In the genomic region with DNA sequence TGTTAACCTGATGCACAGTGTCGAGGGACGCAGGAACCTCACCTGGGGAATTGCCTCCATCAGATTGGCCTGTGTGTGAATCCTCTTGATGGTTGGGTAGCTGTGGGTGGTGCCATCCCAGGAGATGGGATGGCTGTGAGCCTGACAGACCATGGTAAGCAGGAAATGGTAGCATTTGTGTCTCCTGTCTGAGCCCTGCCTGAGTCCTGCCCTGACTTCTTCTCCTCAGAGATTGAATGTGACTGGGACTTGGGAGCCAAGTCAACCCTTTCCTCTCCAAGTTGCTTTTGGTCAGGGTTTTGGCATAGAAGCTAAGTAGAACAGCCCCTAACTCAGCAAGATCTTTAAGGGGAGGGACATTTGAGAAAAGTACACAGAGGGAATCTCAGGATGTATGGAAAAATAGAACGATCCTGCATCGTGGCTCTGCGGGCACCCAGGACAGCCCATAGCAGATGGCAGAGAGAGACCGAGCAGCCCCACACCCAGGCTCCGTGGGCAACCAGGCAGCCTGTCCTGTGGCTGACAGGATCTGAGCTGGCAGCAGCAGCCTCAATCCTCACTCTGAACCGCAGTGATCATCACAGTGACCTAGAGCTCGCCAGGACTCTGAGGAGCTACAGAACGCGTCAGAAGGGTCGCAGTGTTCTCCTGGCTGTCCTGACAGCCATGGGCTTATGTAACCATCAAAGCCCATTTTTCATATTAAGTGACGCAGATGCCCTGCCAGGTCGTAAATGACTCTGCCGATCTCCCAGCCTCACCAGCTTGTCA, we compare ENCODE assay signal across 32 mouse cellular contexts. TPM values are rescaled to one million over a fixed set of nuclear protein-coding genes. Genes with fewer than 3 reads are reported as not detected.
DNase-seq lines count a peak whose midpoint lies in the region; ATAC-seq lines count a peak whose summit lies in the region.
"Had no signal": no experiment of that assay in that cellular context is flagged by ENCODE, and none has a peak within 500 bp of the region (broad histone marks: within the 10 kb centered on the region; RNA-seq: fewer than 3 reads in every experiment).

No protein-coding gene starts in this region.

- H3K36me3 ChIP-seq in hindbrain, embryonic 13.5 days, result no peaks in the 10 kb centered on the region
- H3K36me3 ChIP-seq in hindbrain, embryonic 16.5 days (ENCODE audit: control insufficient read depth, insufficient read depth, low read length), result no peaks in the 10 kb centered on the region
- no peaks in the 10 kb centered on the region for H3K36me3 ChIP-seq in midbrain, embryonic 13.5 days
- no peaks in the 10 kb centered on the region for H3K36me3 ChIP-seq in midbrain, embryonic 14.5 days (ENCODE audit: control insufficient read depth, insufficient read depth, low read length)
- H3K36me3 ChIP-seq: embryonic facial prominence, embryonic 12.5 days; forebrain, embryonic 10.5 days; forebrain, embryonic 15.5 days; limb, embryonic 12.5 days; liver, embryonic 15.5 days; neural tube, embryonic 15.5 days; stomach, embryonic 15.5 days had no signal

- no peaks in the 10 kb centered on the region for H3K9me3 ChIP-seq in hindbrain, embryonic 13.5 days
- H3K9me3 ChIP-seq in hindbrain, embryonic 16.5 days (ENCODE audit: control insufficient read depth, low read length), result no peaks in the 10 kb centered on the region
- H3K9me3 ChIP-seq in midbrain, embryonic 13.5 days, result no peaks in the 10 kb centered on the region
- H3K9me3 ChIP-seq in midbrain, embryonic 14.5 days (ENCODE audit: control insufficient read depth, low read length), result no peaks in the 10 kb centered on the region
- H3K9me3 ChIP-seq: embryonic facial prominence, embryonic 12.5 days; forebrain, embryonic 10.5 days; forebrain, embryonic 15.5 days; limb, embryonic 12.5 days; liver, embryonic 15.5 days; neural tube, embryonic 15.5 days; stomach, embryonic 15.5 days had no signal

- H3K27me3 ChIP-seq in hindbrain, embryonic 13.5 days, result no peaks in the 10 kb centered on the region
- no peaks in the 10 kb centered on the region for H3K27me3 ChIP-seq in hindbrain, embryonic 16.5 days (replicated peaks; ENCODE audit: control insufficient read depth, insufficient read depth, low read length)
- H3K27me3 ChIP-seq in midbrain, embryonic 13.5 days, result no peaks in the 10 kb centered on the region
- H3K27me3 ChIP-seq in midbrain, embryonic 14.5 days (ENCODE audit: control insufficient read depth, insufficient read depth, low read length), result no peaks in the 10 kb centered on the region
- H3K27me3 ChIP-seq: CH12.LX; embryonic facial prominence, embryonic 12.5 days; forebrain, embryonic 15.5 days; limb, embryonic 12.5 days; liver, embryonic 15.5 days; neural tube, embryonic 15.5 days; stomach, embryonic 15.5 days had no signal

- DNase-seq in adrenal gland, adult (ENCODE audit: inconsistent age in 2 of 2, low spot score in 1 of 2), result peak; percentile 38 to 79
- DNase-seq in adrenal gland, postnatal 4 days (ENCODE audit: low spot score in 2 of 2), result no peak
- peak; percentile 14 to 16 for DNase-seq in cerebellum, postnatal 36 days
- no peak for DNase-seq in cerebellum, adult 9-11 months
- no peak for DNase-seq in midbrain, embryonic 14.5 days
- DNase-seq: adrenal gland, adult 8-10 months; gastrocnemius, postnatal 10 days; kidney, adult 2 months; kidney, postnatal 4 days; lung, postnatal 14 days; retina, postnatal 1 day; right cerebral cortex, postnatal 14 days had no signal

- no peak overlapping the region for H3K4me2 ChIP-seq in hindbrain, embryonic 13.5 days
- H3K4me2 ChIP-seq in hindbrain, embryonic 16.5 days (ENCODE audit: low read length), result no peak overlapping the region
- H3K4me2 ChIP-seq in midbrain, embryonic 13.5 days (replicated peaks), result no peak overlapping the region
- H3K4me2 ChIP-seq in midbrain, embryonic 14.5 days (ENCODE audit: low read length), result no peak overlapping the region
- H3K4me2 ChIP-seq: embryonic facial prominence, embryonic 12.5 days; forebrain, embryonic 15.5 days; heart, embryonic 11.5 days; hindbrain, embryonic 14.5 days; limb, embryonic 12.5 days; liver, embryonic 15.5 days; lung, embryonic 14.5 days; neural tube, embryonic 15.5 days; stomach, embryonic 15.5 days had no signal

- WGBS in hindbrain, embryonic 13.5 days, result 76% methylated on average over 15 of the region's 15 CpGs
- 67% methylated on average over 15 of the region's 15 CpGs for WGBS in hindbrain, embryonic 16.5 days
- 87% methylated on average over 15 of the region's 15 CpGs for whole genome bisulfite sequencing in midbrain, embryonic 13.5 days
- 84% methylated on average over 15 of the region's 15 CpGs for WGBS in midbrain, embryonic 14.5 days

- H3K9ac ChIP-seq in hindbrain, embryonic 13.5 days, result peak overlapping the region; percentile 56
- no peak overlapping the region for H3K9ac ChIP-seq in hindbrain, embryonic 16.5 days (ENCODE audit: low read depth, low read length)
- 0 out of 2 replicates have a peak overlapping the region, but pooled peaks have one; percentile 28 for H3K9ac ChIP-seq in midbrain, embryonic 13.5 days (replicated peaks)
- no peak overlapping the region for H3K9ac ChIP-seq in midbrain, embryonic 14.5 days (replicated peaks; ENCODE audit: low read length)
- H3K9ac ChIP-seq: embryonic facial prominence, embryonic 12.5 days; forebrain, embryonic 15.5 days; hindbrain, embryonic 14.5 days; limb, embryonic 12.5 days; liver, embryonic 15.5 days; lung, embryonic 14.5 days; neural tube, embryonic 15.5 days; stomach, embryonic 15.5 days had no signal

- no peak for ATAC-seq in hindbrain, embryonic 13.5 days (ENCODE audit: low FRiP score)
- no peak for ATAC-seq in hindbrain, embryonic 16.5 days
- no peak for ATAC-seq in midbrain, embryonic 13.5 days
- ATAC-seq in midbrain, embryonic 14.5 days (ENCODE audit: low FRiP score, low TSS enrichment), result no peak
- ATAC-seq: activated CD4-positive, CD25-positive, alpha-beta regulatory T cell, adult 4 months had no signal

- peaks cover 15% of the 10 kb centered on the region for H3K4me1 ChIP-seq in hindbrain, embryonic 13.5 days (replicated peaks)
- peaks cover 2% of the 10 kb centered on the region; the same call in 1 of the 2 replicates for H3K4me1 ChIP-seq in hindbrain, embryonic 16.5 days (ENCODE audit: control insufficient read depth, insufficient read depth, low read depth, low read length)
- H3K4me1 ChIP-seq in midbrain, embryonic 13.5 days (replicated peaks), result peaks cover 6% of the 10 kb centered on the region; the same call in 1 of the 2 replicates
- H3K4me1 ChIP-seq in midbrain, embryonic 14.5 days (ENCODE audit: control insufficient read depth, insufficient read depth, low read length), result peaks cover 5% of the 10 kb centered on the region; the same call in 1 of the 2 replicates
- H3K4me1 ChIP-seq: embryonic facial prominence, embryonic 12.5 days; limb, embryonic 12.5 days; liver, embryonic 15.5 days; neural tube, embryonic 15.5 days; stomach, embryonic 15.5 days had no signal

- no peak overlapping the region for H3K4me3 ChIP-seq in hindbrain, embryonic 13.5 days
- no peak overlapping the region for H3K4me3 ChIP-seq in hindbrain, embryonic 16.5 days (ENCODE audit: low read length)
- H3K4me3 ChIP-seq in midbrain, embryonic 13.5 days (replicated peaks), result no peak overlapping the region
- no peak overlapping the region for H3K4me3 ChIP-seq in midbrain, embryonic 14.5 days (replicated peaks; ENCODE audit: low read depth, low read length)
- H3K4me3 ChIP-seq: embryonic facial prominence, embryonic 12.5 days; forebrain, embryonic 10.5 days; forebrain, embryonic 15.5 days; limb, embryonic 12.5 days; liver, embryonic 15.5 days; neural tube, embryonic 15.5 days; stomach, embryonic 15.5 days had no signal

- H3K27ac ChIP-seq in hindbrain, embryonic 13.5 days, result no peak overlapping the region
- H3K27ac ChIP-seq in hindbrain, embryonic 16.5 days (ENCODE audit: low read depth, low read length), result no peak overlapping the region
- no peak overlapping the region for H3K27ac ChIP-seq in midbrain, embryonic 13.5 days
- H3K27ac ChIP-seq in midbrain, embryonic 14.5 days (replicated peaks; ENCODE audit: low read depth, low read length), result no peak overlapping the region
- H3K27ac ChIP-seq: embryonic facial prominence, embryonic 12.5 days; forebrain, embryonic 10.5 days; kidney, postnatal 0 days; limb, embryonic 12.5 days; liver, embryonic 15.5 days; neural tube, embryonic 15.5 days; stomach, embryonic 15.5 days had no signal

RNA-seq across cellular contexts. Expression of gene Gal, which starts 13.9 kb away (rescaled TPM):
- total RNA-seq in adrenal gland, postnatal 4 days (2021), result 10 to 100 TPM in 1 of 2 experiments, 1 to 10 TPM in 1; 9.1 to 12.4 TPM
- polyA plus RNA-seq in hindbrain, embryonic 13.5 days (2015; fragmentation: Nextera tagmentation; extraction: Ambion mirVana), result 23.3 and 33.2 TPM in 2 replicates
- 24.3 and 25.3 TPM in 2 replicates for polyA plus RNA-seq in hindbrain, embryonic 16.5 days (2015; fragmentation: Nextera tagmentation; extraction: Ambion mirVana)
- polyA plus RNA-seq in midbrain, embryonic 13.5 days (2015; fragmentation: Nextera tagmentation; extraction: Ambion mirVana), result 4.0 and 4.7 TPM in 2 replicates
- 4.6 and 7.5 TPM in 2 replicates for polyA plus RNA-seq in midbrain, embryonic 14.5 days (2014; fragmentation: Nextera tagmentation; extraction: Ambion mirVana)
- total RNA-seq: CH12.LX; heart, adult 18-20 months; heart, postnatal 36 days had no signal
- polyA plus RNA-seq: C2C12; liver, adult 2 months had no signal

RNA-seq across cellular contexts. Expression of gene Tesmin, which starts 39.6 kb away (rescaled TPM):
- total RNA-seq in adrenal gland, postnatal 4 days (2021), result 1 to 10 TPM; 1.7 to 2.4 TPM
- 0.28 and 0.42 TPM in 2 replicates for polyA plus RNA-seq in hindbrain, embryonic 13.5 days (2015; fragmentation: Nextera tagmentation; extraction: Ambion mirVana)
- polyA plus RNA-seq in hindbrain, embryonic 16.5 days (2015; fragmentation: Nextera tagmentation; extraction: Ambion mirVana), result 0.36 and 0.44 TPM in 2 replicates
- polyA plus RNA-seq in midbrain, embryonic 13.5 days (2015; fragmentation: Nextera tagmentation; extraction: Ambion mirVana), result 0.35 and 0.37 TPM in 2 replicates
- polyA plus RNA-seq in midbrain, embryonic 14.5 days (2014; fragmentation: Nextera tagmentation; extraction: Ambion mirVana), result 0.37 and 0.53 TPM in 2 replicates
- polyA plus RNA-seq: activated CD4-positive, CD25-positive, alpha-beta regulatory T cell, adult 4 months had no signal

Comparison
In these comparisons a context has a peak if more than half of its experiments do, and no peak if none do; other contexts are left out.
1. DNase-seq: peak in adrenal gland, adult (2 of 2) and cerebellum, postnatal 36 days (2 of 2); none in adrenal gland, postnatal 4 days (0 of 2), cerebellum, adult 9-11 months (single experiment) and midbrain, embryonic 14.5 days (single experiment).
2. H3K9ac ChIP-seq: peak in hindbrain, embryonic 13.5 days (single experiment) and midbrain, embryonic 13.5 days (single experiment); none in hindbrain, embryonic 16.5 days (single experiment) and midbrain, embryonic 14.5 days (single experiment).